Mouse (Mus musculus): ENCODE measurements at regions not wholly inside any gene's neighbourhood (a gene's known extent, or its start where the extent isn't known, plus 50 kb on each side); places are given as distances from the start of the nearest gene placed in this dataset.

DNA sequence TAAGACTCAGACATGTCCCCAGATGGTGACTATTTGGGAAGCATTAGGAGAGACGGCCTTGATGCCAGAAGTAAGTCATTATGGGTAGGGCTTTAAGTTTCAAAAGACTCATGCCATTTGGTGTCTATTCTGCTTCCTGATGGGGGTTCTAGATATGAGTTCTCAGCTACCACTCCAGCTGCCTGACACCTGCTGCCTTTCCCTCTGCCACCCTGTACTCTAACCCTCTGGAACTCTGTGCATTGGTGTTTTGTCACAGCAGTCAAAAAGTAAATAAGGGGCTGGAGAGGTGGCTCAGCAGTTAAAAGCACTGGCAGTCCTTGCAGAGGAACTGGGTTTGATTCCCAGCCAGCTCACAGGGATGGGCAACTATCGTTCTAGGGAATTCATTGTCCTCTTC, 177.6 kb downstream of the Tmsb4x start:
- H3K4me1 ChIP-seq: no peaks in the 10 kb centered on the region
- ATAC-seq (ENCODE audit: borderline replicate concordance, extremely low read depth, low FRiP score, low TSS enrichment): no peak
- no peak overlapping the region for H3K4me3 ChIP-seq
- H3K27ac ChIP-seq: peak overlapping the region; percentile 26; the same call in 1 of the 2 replicates
- no peaks in the 10 kb centered on the region for H3K9me3 ChIP-seq
- H3K4me2 ChIP-seq: no peak overlapping the region
- no peaks in the 10 kb centered on the region for H3K36me3 ChIP-seq
- 78% methylated on average over 2 of the region's 2 CpGs for WGBS
- H3K27me3 ChIP-seq: no peaks in the 10 kb centered on the region
- H3K9ac ChIP-seq: no peak overlapping the region

DNA sequence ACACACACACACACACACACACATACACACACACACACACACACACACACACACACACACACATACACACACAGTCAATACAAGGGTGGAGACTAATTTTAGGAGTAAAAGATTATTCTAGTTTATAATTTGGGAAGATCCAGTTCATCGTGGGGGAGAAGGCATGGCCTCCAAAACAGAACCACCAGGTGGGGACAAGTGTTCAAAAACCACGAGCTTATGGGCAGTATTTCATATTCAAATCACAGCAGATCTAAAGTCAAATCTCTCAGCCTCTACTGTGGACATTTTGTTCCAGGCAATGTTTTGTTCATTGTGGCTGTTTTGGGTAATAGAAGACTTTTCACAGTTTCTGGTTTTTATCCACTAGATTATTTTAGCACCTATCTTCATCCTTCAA, 193.5 kb downstream of the Tmsb4x start:
- H3K36me3 ChIP-seq: no peaks in the 10 kb centered on the region
- WGBS: 73% methylated on average over 2 of the region's 2 CpGs
- ATAC-seq (ENCODE audit: borderline replicate concordance, extremely low read depth, low FRiP score, low TSS enrichment): no peak
- H3K27ac ChIP-seq: no peak overlapping the region
- no peak overlapping the region for H3K9ac ChIP-seq
- H3K4me2 ChIP-seq: no peak overlapping the region
- no peak overlapping the region for H3K4me3 ChIP-seq
- no peaks in the 10 kb centered on the region; the same call in 1 of the 2 replicates for H3K27me3 ChIP-seq
- no peaks in the 10 kb centered on the region for H3K9me3 ChIP-seq
- H3K4me1 ChIP-seq: no peaks in the 10 kb centered on the region

DNA sequence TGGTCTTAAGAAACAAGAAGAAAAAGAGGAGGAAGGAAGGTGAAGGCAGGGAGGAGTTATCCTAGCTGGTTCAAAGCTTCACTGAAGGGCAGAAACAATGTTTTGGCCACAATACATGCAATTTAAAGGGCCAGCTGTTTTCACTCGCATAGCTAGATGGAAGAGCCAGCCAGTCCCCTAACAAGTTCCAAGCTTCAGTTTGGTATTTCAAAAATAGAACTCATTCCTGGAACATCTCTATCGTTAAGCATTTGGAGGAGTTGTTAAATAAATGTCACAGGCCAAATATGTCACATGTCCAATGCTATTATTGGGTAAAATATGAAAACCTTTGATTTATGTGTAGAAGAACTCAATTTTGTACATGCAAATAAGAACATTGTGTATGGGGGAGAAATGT, 194.8 kb downstream of the Tmsb4x start:
- no peaks in the 10 kb centered on the region; the same call in 1 of the 2 replicates for H3K27me3 ChIP-seq
- H3K4me2 ChIP-seq: no peak overlapping the region
- no peaks in the 10 kb centered on the region for H3K4me1 ChIP-seq
- 46% methylated on average over 2 of the region's 2 CpGs for WGBS
- no peaks in the 10 kb centered on the region for H3K9me3 ChIP-seq
- H3K27ac ChIP-seq: no peak overlapping the region
- H3K4me3 ChIP-seq: no peak overlapping the region
- H3K9ac ChIP-seq: no peak overlapping the region
- H3K36me3 ChIP-seq: no peaks in the 10 kb centered on the region
- no peak; the same call in 1 of the 2 replicates for ATAC-seq (ENCODE audit: borderline replicate concordance, extremely low read depth, low FRiP score, low TSS enrichment)

DNA sequence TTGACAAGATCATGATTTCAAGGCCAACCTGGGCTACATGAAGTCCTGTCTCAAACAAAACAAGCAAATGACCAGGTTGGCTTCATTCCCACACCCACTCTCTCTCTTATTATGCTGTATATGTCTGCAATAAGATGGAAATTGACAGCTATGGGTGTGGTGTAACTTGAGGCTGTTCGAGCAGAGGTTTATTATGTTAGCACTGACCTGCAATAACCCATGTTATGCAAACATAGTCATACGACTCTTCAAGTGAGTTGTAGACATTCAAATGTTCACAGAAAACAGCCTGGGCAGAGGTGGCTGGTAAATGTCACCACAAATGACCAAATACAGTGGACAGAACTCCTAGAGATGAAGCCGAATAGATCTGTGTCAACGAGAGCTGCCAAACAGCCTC, 196.2 kb downstream of the Tmsb4x start:
- no peaks in the 10 kb centered on the region for H3K36me3 ChIP-seq
- H3K4me2 ChIP-seq: no peak overlapping the region
- H3K27me3 ChIP-seq: no peaks in the 10 kb centered on the region; the same call in 1 of the 2 replicates
- H3K4me3 ChIP-seq: no peak overlapping the region
- H3K4me1 ChIP-seq: no peaks in the 10 kb centered on the region
- ATAC-seq (ENCODE audit: borderline replicate concordance, extremely low read depth, low FRiP score, low TSS enrichment): no peak
- H3K9me3 ChIP-seq: no peaks in the 10 kb centered on the region
- H3K9ac ChIP-seq: no peak overlapping the region
- H3K27ac ChIP-seq: peak overlapping the region; percentile 61
- 56% methylated on average over 4 of the region's 4 CpGs for WGBS

DNA sequence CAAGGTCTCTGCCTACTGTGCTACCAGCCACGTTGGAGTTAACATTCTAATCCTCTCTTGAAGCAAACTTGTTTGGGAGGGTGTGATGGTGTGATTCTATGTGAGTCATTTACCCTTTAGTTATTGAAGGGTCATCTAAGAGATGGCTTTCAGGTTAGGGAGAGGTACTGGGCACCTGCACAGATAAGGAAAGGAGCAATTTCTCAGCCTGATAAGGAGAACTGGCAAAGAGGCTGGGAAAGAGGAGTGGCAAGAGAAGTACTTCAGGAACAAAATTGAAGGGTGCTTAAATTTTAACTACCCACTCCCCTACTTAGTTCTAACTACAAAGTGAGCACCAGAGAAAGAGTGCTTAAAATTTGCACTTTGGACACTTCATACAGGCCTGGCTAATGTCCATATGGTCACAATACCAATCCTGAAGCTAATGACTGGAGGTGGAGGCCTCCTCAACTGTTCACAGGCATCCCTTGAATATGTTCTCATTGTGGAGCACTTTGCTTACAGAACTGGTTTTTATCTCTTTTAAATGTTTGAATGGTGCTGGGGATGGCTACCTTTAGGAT, 197.1 kb downstream of the Tmsb4x start:
- Histone ChIP-seq H3K9ac (no peak overlapping the region), H3K4me2 (no peak overlapping the region), H3K27ac (peak overlapping the region; percentile 61), H3K27me3 (no peaks in the 10 kb centered on the region; the same call in 1 of the 2 replicates), H3K4me3 (no peak overlapping the region), H3K4me1 (no peaks in the 10 kb centered on the region), H3K36me3 (no peaks in the 10 kb centered on the region), H3K9me3 (no peaks in the 10 kb centered on the region)
- 54% methylated on average over 1 of the region's 1 CpGs for WGBS
- peak; percentile 75 for ATAC-seq (ENCODE audit: borderline replicate concordance, extremely low read depth, low FRiP score, low TSS enrichment)

DNA sequence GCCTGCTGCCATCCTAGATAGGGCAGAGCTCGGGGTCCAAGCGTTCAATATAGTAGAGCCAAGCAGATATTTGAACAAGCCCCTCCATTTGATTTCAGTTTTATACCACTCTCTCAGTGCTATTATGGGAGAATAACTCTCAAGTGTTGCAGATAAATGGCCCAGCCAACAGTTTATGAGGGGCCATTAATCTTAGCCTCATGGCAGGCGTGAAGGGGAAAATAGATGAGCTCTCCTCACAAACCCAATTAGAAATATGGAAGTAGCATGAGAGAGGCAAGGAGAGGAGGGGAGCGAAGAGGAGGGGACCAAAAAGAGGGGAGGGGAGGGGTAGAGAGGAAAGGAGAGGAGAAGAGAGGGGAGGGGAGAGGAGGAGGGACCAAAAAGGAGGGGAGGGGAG, 213.3 kb downstream of the Tmsb4x start:
- Histone ChIP-seq H3K9ac (no peak overlapping the region), H3K27me3 (peaks cover 5% of the 10 kb centered on the region; the same call in 1 of the 2 replicates), H3K27ac (no peak overlapping the region), H3K4me3 (no peak overlapping the region), H3K9me3 (no peaks in the 10 kb centered on the region), H3K36me3 (no peaks in the 10 kb centered on the region), H3K4me1 (no peaks in the 10 kb centered on the region), H3K4me2 (no peak overlapping the region)
- 63% methylated on average over 4 of the region's 4 CpGs for WGBS
- no peak for ATAC-seq (ENCODE audit: borderline replicate concordance, extremely low read depth, low FRiP score, low TSS enrichment)

DNA sequence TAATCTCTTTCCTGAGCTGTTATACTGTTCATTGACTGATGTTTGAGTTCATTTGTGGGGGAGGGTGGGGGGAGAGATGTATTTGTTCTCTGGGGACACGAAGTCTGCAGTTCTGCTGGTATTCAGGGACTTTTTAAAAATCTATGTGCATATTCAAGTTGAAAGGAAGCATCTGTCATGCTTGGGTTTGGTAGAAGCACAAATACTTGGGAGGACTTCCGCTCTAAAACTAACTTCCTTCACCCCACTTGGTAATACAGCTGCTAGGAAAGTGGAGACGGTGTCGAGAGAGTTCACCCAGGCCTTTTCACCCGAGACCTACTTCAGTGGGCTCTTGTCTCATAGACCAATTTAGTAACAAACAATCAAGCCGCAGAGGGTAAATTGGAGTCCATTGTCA, 228.1 kb downstream of the Tmsb4x start:
- Histone ChIP-seq H3K9ac (no peak overlapping the region), H3K27me3 (peaks cover 3% of the 10 kb centered on the region; the same call in 1 of the 2 replicates), H3K4me2 (no peak overlapping the region), H3K36me3 (no peaks in the 10 kb centered on the region), H3K4me1 (no peaks in the 10 kb centered on the region), H3K27ac (no peak overlapping the region), H3K4me3 (no peak overlapping the region), H3K9me3 (no peaks in the 10 kb centered on the region)
- 50% methylated on average over 6 of the region's 6 CpGs for WGBS
- ATAC-seq (ENCODE audit: borderline replicate concordance, extremely low read depth, low FRiP score, low TSS enrichment): no peak

DNA sequence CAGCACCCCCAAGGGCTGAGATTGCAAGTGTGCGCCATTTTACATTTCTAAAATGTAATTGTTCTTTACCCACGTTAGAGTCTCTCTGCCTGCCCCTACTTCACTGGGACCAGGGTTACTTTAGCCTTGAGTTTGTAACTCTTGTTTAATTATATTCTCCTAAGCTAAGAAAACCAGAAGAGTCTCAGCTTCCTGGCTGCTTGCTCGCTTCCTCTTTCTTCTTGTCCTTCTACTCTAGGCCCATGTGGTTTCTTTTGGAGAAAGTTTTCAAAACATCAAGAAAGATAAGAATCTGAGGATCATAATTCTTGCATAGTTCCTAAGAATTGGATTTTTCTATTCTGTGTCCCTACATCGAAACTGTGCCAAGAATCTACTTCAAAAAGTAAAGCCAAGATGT, 228.6 kb downstream of the Tmsb4x start:
- Histone ChIP-seq H3K27me3 (peaks cover 3% of the 10 kb centered on the region; the same call in 1 of the 2 replicates), H3K4me2 (no peak overlapping the region), H3K4me1 (no peaks in the 10 kb centered on the region), H3K9ac (no peak overlapping the region), H3K27ac (no peak overlapping the region), H3K4me3 (no peak overlapping the region), H3K36me3 (no peaks in the 10 kb centered on the region), H3K9me3 (no peaks in the 10 kb centered on the region)
- ATAC-seq (ENCODE audit: borderline replicate concordance, extremely low read depth, low FRiP score, low TSS enrichment): no peak
- WGBS: 64% methylated on average over 4 of the region's 4 CpGs

DNA sequence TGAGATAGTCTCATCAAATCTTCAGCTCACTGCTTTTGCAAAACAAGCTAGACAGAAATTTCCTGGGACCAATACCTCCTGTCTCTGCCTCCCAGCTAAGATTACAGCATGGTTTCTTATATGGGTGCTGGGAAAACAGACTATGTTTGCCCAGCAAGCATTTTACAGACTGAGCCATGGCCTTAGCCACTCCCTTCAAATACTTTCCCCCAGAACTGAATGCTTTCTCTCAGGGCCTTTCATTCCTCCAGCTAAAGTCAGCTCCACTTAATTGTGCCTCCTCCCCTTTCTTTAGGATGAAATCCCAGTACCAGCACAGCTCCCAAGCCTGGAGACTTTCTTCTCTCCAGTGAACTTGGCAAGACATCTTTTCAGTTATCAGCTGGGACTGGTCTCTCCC, 232.1 kb downstream of the Tmsb4x start:
- Histone ChIP-seq H3K4me3 (no peak overlapping the region), H3K4me2 (no peak overlapping the region), H3K27ac (peak overlapping the region; percentile 3; the same call in 1 of the 2 replicates), H3K9me3 (no peaks in the 10 kb centered on the region), H3K36me3 (no peaks in the 10 kb centered on the region), H3K27me3 (no peaks in the 10 kb centered on the region), H3K4me1 (no peaks in the 10 kb centered on the region), H3K9ac (no peak overlapping the region)
- ATAC-seq (ENCODE audit: borderline replicate concordance, extremely low read depth, low FRiP score, low TSS enrichment): peak; percentile 52; the same call in 1 of the 2 replicates

DNA sequence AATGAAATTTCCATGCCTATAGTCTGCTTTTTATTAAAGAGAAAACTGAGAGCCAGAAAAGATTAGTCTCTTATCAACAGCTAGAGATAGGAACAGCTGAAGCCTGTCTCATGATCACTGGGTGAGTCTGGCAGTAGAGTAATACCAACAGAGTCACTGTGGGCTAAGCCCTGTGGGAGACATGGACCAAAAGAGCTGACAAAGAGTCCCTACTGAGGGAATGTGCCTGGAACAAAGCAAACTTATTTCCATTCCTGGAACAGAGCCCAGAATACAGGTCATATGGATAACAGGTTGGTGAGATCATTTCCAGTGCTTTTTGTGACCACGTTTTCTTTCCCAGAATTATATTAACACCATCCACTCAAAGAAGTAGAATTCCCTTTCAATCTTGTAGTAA, 237.4 kb downstream of the Tmsb4x start:
- Histone ChIP-seq H3K27me3 (no peaks in the 10 kb centered on the region; the same call in 1 of the 2 replicates), H3K9ac (no peak overlapping the region), H3K36me3 (no peaks in the 10 kb centered on the region), H3K4me1 (no peaks in the 10 kb centered on the region), H3K27ac (no peak overlapping the region), H3K4me3 (no peak overlapping the region), H3K4me2 (no peak overlapping the region), H3K9me3 (no peaks in the 10 kb centered on the region)
- ATAC-seq (ENCODE audit: borderline replicate concordance, extremely low read depth, low FRiP score, low TSS enrichment): peak; percentile 83; the same call in 1 of the 2 replicates
- 8% methylated on average over 1 of the region's 1 CpGs for WGBS

DNA sequence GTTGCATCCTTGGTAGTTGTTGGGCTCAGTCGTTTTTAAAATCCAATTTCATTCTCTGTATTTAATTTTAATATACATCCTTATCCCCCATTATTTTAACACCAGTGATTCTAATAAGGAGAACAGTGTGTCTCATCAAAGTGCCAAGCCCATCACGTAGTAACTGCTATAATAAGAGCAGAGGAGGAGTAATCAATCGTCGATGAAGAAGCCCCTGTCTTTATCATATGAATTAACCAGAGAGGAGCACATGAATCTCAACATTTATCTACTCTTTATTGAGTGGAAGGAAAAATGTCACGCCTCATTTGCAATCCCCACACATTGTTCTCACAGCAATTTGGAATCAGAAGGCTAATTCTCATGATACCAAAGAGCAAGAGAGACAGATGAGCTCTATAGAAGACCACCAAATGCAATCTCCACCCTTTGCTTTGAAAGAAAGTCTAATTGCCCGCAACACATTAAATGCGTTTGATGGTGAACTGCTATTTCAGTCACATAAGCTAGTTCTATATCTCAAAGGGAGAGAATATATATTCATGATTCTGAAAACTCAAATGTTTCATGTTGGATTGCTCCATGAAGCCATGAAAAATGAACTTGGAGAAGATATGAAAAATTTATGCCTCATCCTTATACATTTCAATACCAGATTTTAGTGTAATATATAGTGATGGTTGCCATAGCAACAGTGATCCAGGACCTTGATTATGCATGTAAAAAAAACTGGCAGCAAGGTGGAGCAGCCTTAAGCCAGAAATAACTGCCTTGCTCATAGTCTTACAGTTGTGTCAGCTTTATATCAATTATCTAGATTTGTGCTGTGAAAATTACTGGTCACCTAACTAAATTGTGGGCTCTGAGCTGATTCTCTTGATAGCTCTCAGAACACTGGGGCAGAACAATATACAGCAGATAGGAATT, 244.2 kb downstream of the Tmsb4x start:
- Histone ChIP-seq H3K27ac (no peak overlapping the region), H3K27me3 (peaks cover 2% of the 10 kb centered on the region; the same call in 1 of the 2 replicates), H3K4me2 (no peak overlapping the region), H3K36me3 (no peaks in the 10 kb centered on the region), H3K4me1 (no peaks in the 10 kb centered on the region), H3K9ac (no peak overlapping the region), H3K4me3 (no peak overlapping the region), H3K9me3 (no peaks in the 10 kb centered on the region)
- WGBS: 80% methylated on average over 7 of the region's 7 CpGs
- no peak for ATAC-seq (ENCODE audit: borderline replicate concordance, extremely low read depth, low FRiP score, low TSS enrichment)

DNA sequence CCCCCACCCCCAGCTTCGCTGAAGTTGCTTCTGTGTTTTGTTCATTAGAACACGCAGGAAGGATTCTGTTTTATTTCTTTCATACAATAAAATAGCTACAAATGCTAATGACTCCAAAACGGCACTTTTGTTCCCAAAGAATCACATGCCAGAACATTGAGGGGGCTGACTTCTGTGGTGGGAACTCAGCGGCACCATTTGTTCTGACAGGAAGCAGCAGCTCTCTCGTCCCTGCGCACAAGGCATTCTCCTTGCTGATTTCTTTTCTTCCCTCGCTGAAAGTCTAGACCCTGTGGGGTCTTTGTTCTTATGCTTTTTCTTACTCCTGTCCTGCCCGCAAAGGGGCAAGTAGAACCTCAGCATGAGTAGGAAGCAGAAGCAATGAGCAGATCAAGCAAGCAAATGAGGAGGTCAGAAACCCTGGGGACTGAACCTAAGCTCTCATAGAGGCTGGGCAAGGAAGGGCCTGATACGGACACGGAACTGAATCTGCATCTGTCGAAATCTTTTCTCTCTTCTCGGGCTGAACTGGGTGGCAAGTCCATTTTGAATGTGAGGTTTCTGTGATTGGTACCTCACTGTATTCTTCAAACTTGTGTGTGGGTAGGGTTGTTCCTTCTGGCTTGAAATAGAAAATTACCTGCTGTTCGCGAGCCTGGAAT, 256.5 kb downstream of the Tmsb4x start:
- ATAC-seq (ENCODE audit: borderline replicate concordance, extremely low read depth, low FRiP score, low TSS enrichment): no peak
- no peak overlapping the region for H3K4me2 ChIP-seq
- no peaks in the 10 kb centered on the region for H3K4me1 ChIP-seq
- no peaks in the 10 kb centered on the region for H3K9me3 ChIP-seq
- H3K27ac ChIP-seq: no peak overlapping the region
- no peak overlapping the region for H3K9ac ChIP-seq
- 62% methylated on average over 14 of the region's 14 CpGs for WGBS
- H3K4me3 ChIP-seq: no peak overlapping the region
- peaks cover 5% of the 10 kb centered on the region; the same call in 1 of the 2 replicates for H3K27me3 ChIP-seq
- no peaks in the 10 kb centered on the region for H3K36me3 ChIP-seq
